In genomic region chr1:120425587-120425986, GRCm38 (mm10) we compare ENCODE assay signal across 5 mouse cellular contexts.
"Had no signal": no experiment of that assay in that cellular context is flagged by ENCODE, and none has a peak within 500 bp of the region (broad histone marks: within the 10 kb centered on the region; RNA-seq: fewer than 3 reads in every experiment).

No protein-coding gene starts in this region.

- DNase-seq: kidney, adult 11 months; kidney, adult 9 months; kidney, postnatal 36 days; lung, adult 2 months; lung, postnatal 36 days had no signal
